Mouse (Mus musculus): Measurements from ENCODE around the gene Kif26a. TPM values are rescaled to one million over a fixed set of nuclear protein-coding genes. Genes with fewer than 3 reads are reported as not detected.
A peak's percentile ranks its signal among the peaks of the same experiment; 100 is the strongest.

Gene Kif26a
- polyA plus RNA-seq, 1 experiment from 2014 or later: 0.22 TPM

DNA sequence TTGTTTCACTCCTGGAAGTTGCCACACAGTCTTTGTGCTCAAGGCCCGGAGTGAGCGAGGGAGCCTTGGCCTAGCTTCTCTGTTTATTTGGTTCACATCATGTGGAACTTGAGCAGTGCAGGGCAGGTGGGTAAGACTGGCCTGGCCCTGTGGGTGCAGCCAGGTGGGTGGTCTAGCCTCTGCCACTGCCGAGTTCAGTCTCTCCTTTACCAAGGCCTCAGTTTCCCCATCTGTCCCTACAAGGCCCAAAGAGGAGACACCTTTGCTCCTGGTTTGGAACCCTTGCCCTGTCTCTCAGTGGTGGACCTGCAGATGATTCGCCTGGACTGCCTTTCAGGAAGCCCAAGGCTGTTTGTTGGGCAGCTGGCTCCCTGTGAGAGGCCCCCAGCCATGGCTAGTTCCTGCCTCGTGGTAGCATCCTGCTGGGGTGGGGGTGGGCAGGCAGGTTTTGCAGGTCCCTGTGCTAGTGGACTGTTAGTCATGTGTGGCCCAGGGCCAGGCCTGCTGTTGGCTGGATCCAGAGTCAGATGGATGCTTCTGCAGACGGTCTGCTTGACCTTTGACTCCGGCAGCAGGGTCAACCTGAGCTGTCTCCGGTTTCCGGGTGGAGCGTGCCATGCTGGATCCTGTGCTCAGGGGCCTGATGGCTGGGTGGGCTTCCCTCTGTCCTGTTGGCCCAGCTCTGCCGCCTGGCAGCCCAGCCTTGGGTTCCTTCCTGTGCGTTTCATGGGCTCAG, 5.4 kb downstream of the Kif26a start:
- Histone ChIP-seq H3K4me2 (no peak overlapping the region), H3K27ac (replicated peaks) (no peak overlapping the region), H3K4me1 (replicated peaks) (0 out of 2 replicates have a peak, but pooled peaks cover 7% of the 10 kb centered on the region), H3K36me3 (replicated peaks) (no peaks in the 10 kb centered on the region), H3K27me3 (peaks cover 24% of the 10 kb centered on the region), H3K9ac (no peak overlapping the region), H3K9me3 (replicated peaks) (no peaks in the 10 kb centered on the region), H3K4me3 (replicated peaks) (no peak overlapping the region)
- ATAC-seq (ENCODE audit: insufficient read depth): 0 out of 2 replicates have a peak, but pooled peaks have one; percentile 19
- 42% methylated on average over 12 of the region's 12 CpGs for WGBS (ENCODE audit: insufficient replicate concordance)

DNA sequence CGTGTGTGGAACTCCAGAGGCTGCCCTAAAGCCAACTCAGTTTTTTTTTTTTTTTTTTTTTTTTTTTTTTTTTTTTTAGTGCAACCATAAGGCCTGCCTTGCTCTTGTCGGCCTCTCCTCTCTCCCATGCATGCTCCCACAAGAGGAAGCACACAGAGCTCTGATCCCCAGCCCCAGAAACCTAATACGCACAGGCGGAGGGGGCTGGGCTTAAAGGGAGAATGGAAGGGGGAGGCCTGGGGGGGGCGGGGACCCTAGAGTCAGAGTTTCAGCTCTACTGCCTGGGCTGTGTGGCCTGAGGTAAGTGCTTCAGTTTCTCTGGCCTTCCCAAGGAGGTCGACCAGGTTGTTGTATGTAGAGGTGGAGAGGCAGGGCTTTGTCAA, 6.0 kb downstream of the Kif26a start:
- H3K27ac ChIP-seq (replicated peaks): no peak overlapping the region
- no peak overlapping the region for H3K9ac ChIP-seq
- no peaks in the 10 kb centered on the region for H3K9me3 ChIP-seq (replicated peaks)
- 0 out of 2 replicates have a peak, but pooled peaks cover 4% of the 10 kb centered on the region for H3K4me1 ChIP-seq (replicated peaks)
- peaks cover 18% of the 10 kb centered on the region for H3K27me3 ChIP-seq
- H3K4me3 ChIP-seq (replicated peaks): no peak overlapping the region
- no peak for ATAC-seq (ENCODE audit: insufficient read depth)
- H3K4me2 ChIP-seq: no peak overlapping the region
- no peaks in the 10 kb centered on the region for H3K36me3 ChIP-seq (replicated peaks)
- WGBS (ENCODE audit: insufficient replicate concordance): 31% methylated on average over 6 of the region's 6 CpGs

- ATAC-seq (ENCODE audit: insufficient read depth): no peak
- Histone ChIP-seq H3K27me3 (peaks cover 3% of the 10 kb centered on the region; the same call in 1 of the 2 replicates), H3K9ac (no peak overlapping the region), H3K27ac (replicated peaks) (no peak overlapping the region), H3K36me3 (replicated peaks) (no peaks in the 10 kb centered on the region), H3K4me1 (replicated peaks) (0 out of 2 replicates have a peak, but pooled peaks cover 4% of the 10 kb centered on the region), H3K4me3 (replicated peaks) (no peak overlapping the region), H3K9me3 (replicated peaks) (no peaks in the 10 kb centered on the region), H3K4me2 (no peak overlapping the region)
- WGBS (ENCODE audit: insufficient replicate concordance): 62% methylated on average over 12 of the region's 12 CpGs
Measured at GRCm38 (mm10) chr12:112153597-112153996, 7.6 kb downstream of the Kif26a start.

DNA sequence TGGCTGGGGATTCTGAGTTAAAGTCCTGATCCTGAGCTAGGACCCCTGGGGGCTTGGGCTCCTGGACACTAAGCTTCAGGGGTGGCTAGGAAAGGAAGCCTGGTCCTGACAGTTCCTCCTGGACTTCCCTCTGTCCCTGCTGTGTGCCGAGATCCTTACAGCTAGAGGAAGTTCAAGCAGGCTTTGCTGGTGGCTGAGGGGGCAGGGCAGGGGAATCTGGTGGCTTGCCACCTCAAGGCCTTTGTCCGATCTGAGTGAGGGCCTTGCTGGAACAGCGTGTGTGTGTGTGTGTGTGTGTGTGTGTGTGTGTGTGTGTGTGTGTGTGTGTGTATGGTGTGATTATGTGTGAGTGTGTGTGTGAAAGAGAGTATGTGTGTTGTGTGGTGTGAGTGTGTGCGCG, 8.5 kb downstream of the Kif26a start:
- no peak for ATAC-seq (ENCODE audit: insufficient read depth)
- Histone ChIP-seq H3K27me3 (no peaks in the 10 kb centered on the region), H3K4me3 (replicated peaks) (no peak overlapping the region), H3K9me3 (replicated peaks) (no peaks in the 10 kb centered on the region), H3K4me1 (replicated peaks) (0 out of 2 replicates have a peak, but pooled peaks cover 4% of the 10 kb centered on the region), H3K9ac (no peak overlapping the region), H3K4me2 (no peak overlapping the region), H3K27ac (replicated peaks) (no peak overlapping the region), H3K36me3 (replicated peaks) (no peaks in the 10 kb centered on the region)
- WGBS (ENCODE audit: insufficient replicate concordance): 51% methylated on average over 5 of the region's 5 CpGs

DNA sequence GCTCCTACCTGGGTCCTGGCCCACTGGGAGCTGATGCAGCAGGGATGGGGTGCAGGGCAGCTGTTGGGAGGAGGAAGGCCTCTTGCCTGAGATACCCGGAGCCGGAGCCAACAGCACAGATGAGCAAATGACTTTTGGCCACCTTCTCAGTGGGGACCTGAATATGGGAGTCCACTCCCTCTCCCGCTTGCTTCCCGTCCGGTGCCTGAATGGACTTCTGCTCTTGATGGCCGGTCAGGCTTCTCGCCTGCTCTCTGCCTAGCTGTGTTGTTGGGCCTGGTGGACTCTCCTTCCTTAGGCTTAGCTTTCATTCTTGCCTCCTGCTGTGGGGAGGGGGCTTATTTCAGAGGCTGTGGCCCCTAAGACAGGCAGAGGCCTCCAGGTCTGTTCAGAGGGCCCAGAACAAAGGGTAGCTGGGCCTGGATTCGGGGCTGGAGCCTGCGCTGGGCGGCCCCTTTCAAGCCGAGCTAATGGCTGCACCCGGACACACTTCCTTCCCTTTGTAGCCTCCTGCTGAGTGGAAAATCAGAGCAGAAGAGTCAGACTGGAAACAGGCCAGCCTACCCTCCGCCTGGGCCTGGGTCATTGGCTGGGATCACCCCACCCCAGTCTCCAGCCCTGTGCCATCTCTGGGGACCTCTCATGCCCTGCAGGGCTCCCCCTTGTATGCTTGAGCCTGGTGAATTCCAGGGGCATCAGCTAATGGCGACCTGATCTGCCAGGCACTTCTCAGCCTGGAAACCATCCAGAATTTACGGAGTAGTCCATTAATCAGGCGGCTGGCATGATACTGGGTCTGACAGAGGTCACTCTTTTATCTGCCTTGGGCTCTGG, 9.4 kb downstream of the Kif26a start:
- 0 out of 2 replicates have a peak, but pooled peaks cover 4% of the 10 kb centered on the region for H3K4me1 ChIP-seq (replicated peaks)
- H3K4me3 ChIP-seq (replicated peaks): no peak overlapping the region
- no peak overlapping the region for H3K27ac ChIP-seq (replicated peaks)
- H3K27me3 ChIP-seq: no peaks in the 10 kb centered on the region
- ATAC-seq (ENCODE audit: insufficient read depth): no peak
- WGBS (ENCODE audit: insufficient replicate concordance): 68% methylated on average over 16 of the region's 16 CpGs
- no peak overlapping the region for H3K4me2 ChIP-seq
- H3K9ac ChIP-seq: no peak overlapping the region
- H3K9me3 ChIP-seq (replicated peaks): no peaks in the 10 kb centered on the region
- no peaks in the 10 kb centered on the region for H3K36me3 ChIP-seq (replicated peaks)

GRCm38 (mm10) chr12:112156804-112157203, 10.8 kb downstream of the Kif26a start:
- no peak overlapping the region for H3K4me2 ChIP-seq
- WGBS (ENCODE audit: insufficient replicate concordance): 66% methylated on average over 6 of the region's 6 CpGs
- no peak overlapping the region for H3K9ac ChIP-seq
- H3K9me3 ChIP-seq (replicated peaks): no peaks in the 10 kb centered on the region
- no peak overlapping the region for H3K4me3 ChIP-seq (replicated peaks)
- H3K36me3 ChIP-seq (replicated peaks): no peaks in the 10 kb centered on the region
- no peaks in the 10 kb centered on the region for H3K27me3 ChIP-seq
- H3K27ac ChIP-seq (replicated peaks): no peak overlapping the region
- H3K4me1 ChIP-seq (replicated peaks): no peaks in the 10 kb centered on the region
- no peak for ATAC-seq (ENCODE audit: insufficient read depth)

- Histone ChIP-seq H3K4me3 (replicated peaks) (no peak overlapping the region), H3K27ac (replicated peaks) (no peak overlapping the region), H3K4me2 (no peak overlapping the region), H3K9ac (no peak overlapping the region), H3K27me3 (no peaks in the 10 kb centered on the region), H3K4me1 (replicated peaks) (no peaks in the 10 kb centered on the region), H3K9me3 (replicated peaks) (no peaks in the 10 kb centered on the region), H3K36me3 (replicated peaks) (no peaks in the 10 kb centered on the region)
- WGBS (ENCODE audit: insufficient replicate concordance): 50% methylated on average over 8 of the region's 8 CpGs
- no peak for ATAC-seq (ENCODE audit: insufficient read depth)
Measured at GRCm38 (mm10) chr12:112158246-112158645, 12.2 kb downstream of the Kif26a start.

DNA sequence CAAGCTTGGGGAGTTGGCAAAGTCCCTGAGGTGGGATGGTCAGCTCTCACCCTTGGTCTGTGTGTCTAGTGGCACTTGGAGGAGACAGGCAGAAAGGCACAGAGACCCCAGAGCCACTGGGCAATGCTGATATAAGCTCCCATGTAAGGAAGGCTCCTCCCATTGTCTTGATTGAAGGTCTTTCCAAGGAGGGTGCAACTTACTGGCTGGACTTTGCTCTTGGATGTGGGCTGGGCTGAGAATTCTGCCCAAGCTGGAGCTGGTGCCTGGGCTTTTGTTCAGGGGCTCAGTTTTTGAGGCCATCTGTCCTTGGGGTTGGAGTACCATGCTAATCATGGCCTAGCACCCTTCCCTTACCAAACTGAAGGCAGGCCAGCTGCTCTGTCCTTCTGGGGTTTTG, 12.8 kb downstream of the Kif26a start:
- Histone ChIP-seq H3K27ac (replicated peaks) (no peak overlapping the region), H3K4me3 (replicated peaks) (no peak overlapping the region), H3K36me3 (replicated peaks) (no peaks in the 10 kb centered on the region), H3K27me3 (no peaks in the 10 kb centered on the region), H3K4me1 (replicated peaks) (no peaks in the 10 kb centered on the region), H3K9me3 (replicated peaks) (no peaks in the 10 kb centered on the region), H3K9ac (no peak overlapping the region), H3K4me2 (no peak overlapping the region)
- no peak for ATAC-seq (ENCODE audit: insufficient read depth)

DNA sequence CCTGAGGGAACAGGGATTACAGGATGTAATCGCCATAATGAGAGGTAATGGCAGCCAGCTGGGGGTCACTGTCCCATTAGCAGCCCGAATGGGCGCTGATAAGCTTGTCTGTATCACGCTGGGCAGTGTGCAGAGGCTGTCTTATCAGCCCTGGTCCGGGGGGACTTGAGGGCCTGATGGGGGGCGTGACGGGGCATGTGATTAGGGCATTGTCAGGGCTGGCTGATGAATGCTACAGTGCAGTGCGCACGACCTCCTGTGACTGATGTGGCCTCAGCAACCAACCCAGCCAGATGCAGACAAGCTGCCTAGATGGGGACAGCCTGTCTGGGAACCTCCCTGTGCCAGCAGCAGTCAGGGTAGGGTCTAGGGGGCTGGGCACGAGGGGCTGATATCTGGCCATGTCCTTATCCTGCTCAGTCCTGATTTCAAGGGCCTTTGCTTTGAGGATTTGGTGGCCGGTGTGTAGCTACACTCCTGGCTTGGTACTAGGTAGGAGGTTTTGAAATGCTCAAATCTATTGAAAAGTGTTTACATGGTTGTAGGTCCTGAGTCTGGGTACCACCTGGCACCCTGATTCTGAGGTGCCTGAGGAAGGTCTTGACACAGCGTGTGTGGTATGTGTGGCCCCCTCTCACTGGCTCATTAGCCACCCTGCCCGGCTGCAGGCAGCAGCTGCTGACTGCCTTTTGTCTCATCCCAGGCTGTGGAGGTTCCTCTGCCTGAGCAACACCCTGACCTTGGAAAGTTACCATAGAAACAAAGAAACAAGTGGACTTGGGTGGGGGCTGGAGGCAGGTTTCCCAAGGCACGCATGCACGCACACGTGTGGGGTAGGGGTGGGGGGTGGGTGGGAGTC, 18.2 kb downstream of the Kif26a start:
- no peaks in the 10 kb centered on the region for H3K4me1 ChIP-seq (replicated peaks)
- WGBS (ENCODE audit: insufficient replicate concordance): 29% methylated on average over 16 of the region's 16 CpGs

DNA sequence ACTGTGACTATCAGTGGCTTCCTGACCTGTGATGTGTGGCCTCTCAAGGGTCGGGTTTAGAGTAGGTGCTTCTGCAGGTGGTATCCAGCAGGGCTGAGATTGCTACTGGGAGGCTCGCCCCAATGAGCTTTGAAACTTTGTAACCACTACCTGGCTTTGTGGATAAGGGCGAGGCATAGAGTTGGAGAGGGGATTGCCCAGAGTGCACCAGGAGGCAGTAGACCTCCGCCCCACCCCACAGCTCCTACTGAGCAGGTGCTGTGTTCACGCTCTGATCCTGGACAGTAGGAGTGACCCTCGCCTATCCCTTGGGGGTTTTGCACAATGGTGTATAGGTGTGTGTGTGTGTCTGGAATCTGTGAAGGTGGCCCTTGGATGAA, 18.8 kb downstream of the Kif26a start:
- Histone ChIP-seq H3K9me3 (replicated peaks) (no peaks in the 10 kb centered on the region), H3K4me2 (no peak overlapping the region), H3K27ac (replicated peaks) (no peak overlapping the region), H3K4me3 (replicated peaks) (no peak overlapping the region), H3K36me3 (replicated peaks) (no peaks in the 10 kb centered on the region), H3K27me3 (no peaks in the 10 kb centered on the region), H3K9ac (no peak overlapping the region), H3K4me1 (replicated peaks) (no peaks in the 10 kb centered on the region)
- ATAC-seq (ENCODE audit: insufficient read depth): no peak
- 54% methylated on average over 6 of the region's 6 CpGs for WGBS (ENCODE audit: insufficient replicate concordance)

More for the DNA sequence above, 18.2 kb downstream of the Kif26a start:
- no peak for ATAC-seq (ENCODE audit: insufficient read depth)
- Histone ChIP-seq H3K9ac (no peak overlapping the region), H3K27ac (replicated peaks) (no peak overlapping the region), H3K9me3 (replicated peaks) (no peaks in the 10 kb centered on the region), H3K27me3 (no peaks in the 10 kb centered on the region), H3K4me3 (replicated peaks) (no peak overlapping the region), H3K36me3 (replicated peaks) (no peaks in the 10 kb centered on the region), H3K4me2 (no peak overlapping the region)

GRCm38 (mm10) chr12:112169240-112169639, 23.2 kb downstream of the Kif26a start:
- no peaks in the 10 kb centered on the region for H3K9me3 ChIP-seq (replicated peaks)
- H3K9ac ChIP-seq: no peak overlapping the region
- no peak overlapping the region for H3K4me2 ChIP-seq
- WGBS (ENCODE audit: insufficient replicate concordance): 59% methylated on average over 5 of the region's 5 CpGs
- H3K27ac ChIP-seq (replicated peaks): no peak overlapping the region
- H3K4me1 ChIP-seq (replicated peaks): no peaks in the 10 kb centered on the region
- no peaks in the 10 kb centered on the region for H3K36me3 ChIP-seq (replicated peaks)
- H3K4me3 ChIP-seq (replicated peaks): no peak overlapping the region
- H3K27me3 ChIP-seq: no peaks in the 10 kb centered on the region
- no peak for ATAC-seq (ENCODE audit: insufficient read depth)

Measured in liver, embryonic 15.5 days (tissue).